Mouse (Mus musculus) retina, postnatal 1 day (tissue): ENCODE measurements around the gene Dusp2.
"Not testable (repeated sequence)": the region's sequence is repeated elsewhere in the genome, so short reads cannot be mapped to it uniquely, and the experiment has no call there.

Experiments
- DNase-seq: peaks from one replicate; pipeline ENCODE4 v3.0.0-alpha.2; 2012

Gene Dusp2

GRCm38 (mm10) chr2:127335767-127336496 lies at the start of gene Dusp2:
Gene Dusp2 (plus strand): TSS chr2:127336159.
- DNase-seq, result peak; percentile 73

- DNase-seq, result no peak
These were observed 43.7 kb upstream of the Dusp2 start for GRCm38 (mm10) chr2:127292250-127292649.

GRCm38 (mm10) chr2:127297001-127297805 lies 38.8 kb upstream of the Dusp2 start:
- DNase-seq, result no peak

DNA sequence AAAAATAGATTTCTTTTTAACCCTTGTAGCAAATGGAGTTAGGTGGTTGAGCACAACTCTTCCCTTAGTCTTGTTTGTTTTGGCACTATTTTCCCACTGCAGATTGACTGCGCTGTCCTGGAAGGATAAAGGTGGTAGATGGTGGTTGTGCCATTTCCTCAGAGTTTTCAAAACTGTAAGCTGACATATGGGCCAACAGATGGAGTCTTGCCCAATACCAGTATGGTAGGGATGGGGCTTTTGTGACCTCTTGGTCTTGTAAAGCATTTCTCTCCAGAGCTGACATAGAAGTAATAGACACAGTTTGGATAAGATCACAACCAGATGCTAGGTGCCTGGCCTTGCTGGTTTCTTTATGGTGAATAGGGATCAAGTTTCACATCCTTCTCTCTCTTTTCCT lies 37.9 kb upstream of the Dusp2 start:
- DNase-seq, result no peak

- no peak for DNase-seq
These were observed 35.3 kb upstream of the Dusp2 start for GRCm38 (mm10) chr2:127300701-127301100.

DNA sequence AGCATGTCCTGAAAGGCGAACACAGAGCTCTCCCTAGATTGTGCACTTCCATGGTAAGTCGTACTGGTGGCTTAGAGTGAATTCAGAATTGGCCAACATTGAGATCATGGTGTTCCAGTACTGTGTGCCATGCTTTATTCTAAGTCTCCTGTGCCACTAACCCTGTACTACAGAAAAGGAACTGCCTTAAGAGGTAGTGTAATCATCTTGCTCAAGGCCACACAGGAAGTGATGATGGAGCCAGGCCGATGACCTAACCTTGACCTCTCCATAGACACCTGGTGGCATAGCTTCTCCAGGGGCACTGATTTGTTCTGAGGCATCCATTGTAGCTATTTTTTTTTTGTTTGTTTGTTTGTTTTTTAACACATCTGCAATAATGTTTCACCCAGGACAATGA lies 34.1 kb upstream of the Dusp2 start:
- no peak for DNase-seq

GRCm38 (mm10) chr2:127304192-127304591 lies 31.8 kb upstream of the Dusp2 start:
- DNase-seq, result not testable (repeated sequence)

GRCm38 (mm10) chr2:127304609-127305210 lies 31.2 kb upstream of the Dusp2 start:
- DNase-seq, result no peak

DNA sequence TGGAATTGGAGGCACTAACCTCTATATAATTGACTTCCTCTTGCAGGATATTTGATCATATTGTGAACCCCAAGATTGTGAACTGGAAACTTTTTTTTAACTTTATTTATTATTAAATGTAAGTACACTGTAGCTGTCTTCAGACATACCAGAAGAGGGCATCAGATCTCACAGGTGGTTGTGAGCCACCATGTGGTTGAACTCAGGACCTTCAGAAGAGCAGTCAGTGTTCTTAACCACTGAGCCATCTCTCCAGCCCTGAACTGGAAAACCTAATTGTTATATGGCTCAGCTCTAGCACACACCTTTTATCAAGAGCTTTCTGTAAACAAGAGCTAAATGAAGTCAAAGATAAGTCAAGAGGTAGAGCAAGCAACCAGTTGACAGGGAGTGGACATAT lies 29.8 kb upstream of the Dusp2 start:
- no peak for DNase-seq

DNA sequence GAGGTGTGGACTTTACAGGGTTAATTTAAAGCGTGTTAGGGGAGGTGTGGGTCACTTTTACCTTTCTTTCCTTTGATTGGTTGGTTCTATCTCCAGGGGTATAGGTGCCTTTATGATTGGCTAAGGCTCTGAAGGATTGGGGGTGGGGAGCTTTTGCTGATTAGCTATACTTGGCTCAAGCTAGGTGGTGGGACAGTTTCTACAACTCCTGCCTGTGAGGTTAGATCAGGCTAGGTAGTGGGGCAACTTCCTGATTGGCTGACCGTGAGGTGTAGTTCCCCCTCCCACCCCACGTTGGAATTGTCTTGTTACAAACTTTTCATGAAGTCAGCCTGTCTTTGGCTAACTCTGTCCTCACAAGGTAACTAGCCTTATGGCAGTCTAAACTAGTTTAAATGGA lies 28.8 kb upstream of the Dusp2 start:
- DNase-seq, result no peak

DNA sequence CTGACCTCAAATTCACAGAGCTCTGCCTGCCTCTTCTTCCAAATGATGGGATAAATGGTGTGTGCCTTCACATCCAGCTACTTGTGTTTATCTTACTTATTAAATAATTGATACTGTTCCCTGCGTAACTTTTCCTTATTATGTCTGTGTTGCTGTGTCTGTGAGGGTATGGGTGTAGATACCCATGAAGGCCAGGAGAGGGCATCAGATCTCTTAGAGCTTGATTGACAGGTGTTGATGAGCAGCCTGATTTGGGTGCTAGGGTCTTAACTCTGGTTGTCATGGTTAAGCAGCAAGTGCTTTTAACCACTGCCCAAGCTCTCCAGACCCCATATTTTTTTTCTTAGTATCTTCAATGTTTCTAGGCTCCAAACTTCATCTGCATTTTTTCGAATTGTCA lies 27.3 kb upstream of the Dusp2 start:
- DNase-seq, result peak; percentile 36

GRCm38 (mm10) chr2:127310246-127310645 lies 25.7 kb upstream of the Dusp2 start:
- peak; percentile 40 for DNase-seq

DNA sequence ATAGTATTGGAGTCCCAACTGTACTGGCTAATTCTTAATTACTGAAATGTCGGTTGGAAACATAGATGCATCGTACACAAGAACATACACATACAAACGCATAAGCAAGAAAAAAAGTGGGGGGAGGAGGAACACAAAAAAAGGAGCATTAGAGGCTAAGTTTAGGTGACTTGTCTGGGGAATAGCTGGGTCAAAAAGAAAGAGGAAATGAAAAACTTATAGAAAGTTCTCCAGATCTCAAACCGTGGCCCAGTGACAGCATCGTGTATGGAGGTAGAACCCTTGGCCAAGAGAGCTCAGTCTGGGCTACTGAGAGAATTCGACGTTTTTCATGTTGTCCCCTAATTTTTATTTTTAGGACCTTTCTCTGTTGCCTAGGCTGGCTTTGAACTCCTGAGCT lies 25.3 kb upstream of the Dusp2 start:
- no peak for DNase-seq

GRCm38 (mm10) chr2:127311193-127311592 lies 24.8 kb upstream of the Dusp2 start:
- no peak for DNase-seq

DNA sequence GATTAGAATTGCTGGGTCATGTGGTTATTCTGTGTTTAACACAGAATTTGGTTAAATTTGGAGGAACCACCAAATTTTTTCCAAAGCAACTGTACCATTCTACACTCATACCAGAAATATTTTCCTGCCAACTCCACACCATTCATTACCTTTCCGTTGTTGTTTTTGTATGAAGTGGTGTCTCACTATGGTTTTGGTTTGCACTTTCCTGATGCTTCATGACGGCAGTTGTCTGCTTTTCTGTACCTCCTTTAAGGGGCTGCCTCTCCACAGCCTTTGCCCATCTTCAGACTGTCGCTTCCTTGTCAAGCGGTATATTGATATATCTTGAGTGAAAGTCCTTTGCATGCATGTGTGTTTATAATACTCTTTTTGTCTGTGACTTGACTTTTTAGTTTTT lies 23.2 kb upstream of the Dusp2 start:
- DNase-seq, result no peak

GRCm38 (mm10) chr2:127313878-127314277 lies 22.1 kb upstream of the Dusp2 start:
- DNase-seq, result no peak

GRCm38 (mm10) chr2:127314467-127315154 lies 21.3 kb upstream of the Dusp2 start:
- no peak for DNase-seq

- DNase-seq, result no peak
These were observed 20.8 kb upstream of the Dusp2 start for GRCm38 (mm10) chr2:127315155-127315470.

DNA sequence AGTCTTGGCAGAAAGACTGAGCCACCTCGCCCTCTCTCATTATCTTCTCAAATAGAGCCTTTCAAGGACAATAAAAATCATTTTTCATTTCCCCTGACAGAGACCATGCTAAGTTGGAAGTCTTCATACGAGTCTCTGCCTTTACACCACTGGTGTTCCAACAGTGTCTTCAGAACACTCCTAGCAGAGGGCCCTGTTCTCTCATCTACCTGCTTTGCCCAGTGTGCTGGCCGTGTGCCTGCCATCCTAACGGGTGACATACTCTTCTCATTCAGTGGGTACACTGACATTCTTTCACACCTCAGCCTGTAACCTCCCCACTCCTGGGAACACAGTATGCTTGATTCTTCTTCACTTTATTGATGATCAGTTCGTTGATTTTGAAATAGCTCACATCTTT lies 19.5 kb upstream of the Dusp2 start:
- DNase-seq, result no peak

DNA sequence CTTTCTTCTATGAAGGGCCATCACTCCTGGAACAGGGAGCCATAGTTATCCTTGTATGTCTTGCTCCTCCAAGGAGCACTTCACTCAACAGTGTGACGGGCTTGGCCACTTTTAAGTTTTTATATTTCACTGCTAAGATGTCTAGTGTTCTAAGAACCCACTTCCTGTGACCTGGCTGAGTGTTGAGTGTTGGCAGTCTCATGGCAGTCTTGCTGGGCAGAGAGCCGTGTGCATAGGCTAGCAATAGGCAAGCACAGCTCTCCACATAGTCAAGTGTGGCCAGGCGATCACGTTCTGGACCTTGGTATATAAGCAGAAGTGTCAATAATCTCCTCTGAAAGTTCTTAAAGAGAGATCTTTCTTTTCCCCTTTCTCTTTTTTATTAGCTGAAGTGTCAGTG lies 17.8 kb upstream of the Dusp2 start:
- no peak for DNase-seq

GRCm38 (mm10) chr2:127319071-127319470 lies 16.9 kb upstream of the Dusp2 start:
- no peak for DNase-seq

DNA sequence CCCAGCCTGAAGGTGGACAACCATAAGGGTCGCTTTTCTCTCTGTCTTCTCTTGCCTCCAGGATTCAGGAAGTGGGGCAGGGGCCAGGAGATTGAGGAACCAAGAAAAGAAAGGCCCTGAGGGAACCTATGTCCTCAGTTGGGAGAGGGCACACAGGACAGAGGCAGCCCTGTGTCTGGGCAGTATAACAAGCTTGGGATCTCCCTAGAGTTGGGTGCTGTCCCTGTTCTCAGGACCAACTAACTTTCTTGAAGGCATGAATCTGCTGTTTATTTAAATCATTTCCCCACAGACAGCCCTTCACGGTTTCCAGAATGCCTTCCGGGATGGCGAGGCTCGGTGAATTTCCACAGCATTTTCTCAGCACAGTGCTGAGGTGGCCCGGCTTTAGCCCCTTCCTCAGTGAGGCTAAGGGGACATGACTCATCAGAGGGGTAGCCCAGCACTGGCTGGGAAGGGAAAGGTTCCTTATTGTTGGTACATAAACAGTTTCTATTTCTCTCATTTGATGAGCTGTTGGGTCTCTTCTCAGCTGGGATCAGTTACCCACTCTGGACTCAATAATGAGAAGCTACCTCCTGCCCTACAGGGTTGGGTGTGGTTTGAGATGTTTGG lies 13.2 kb upstream of the Dusp2 start:
- DNase-seq, result no peak

GRCm38 (mm10) chr2:127323667-127324066 lies 12.3 kb upstream of the Dusp2 start:
- no peak for DNase-seq
